Mouse (Mus musculus): ENCODE results near the gene Pdgfb.

- TF ChIP-seq CTCF (IDR thresholded peaks at IDR 0.05; ENCODE audit: extremely low read depth, insufficient read length, insufficient replicate concordance, low read depth, low read length) (no peak), POLR2A (IDR thresholded peaks at IDR 0.05; ENCODE audit: low read depth, low read length) (no peak)
Observed at GRCm38 (mm10) chr15:80006156-80006555, 8.6 kb downstream of the Pdgfb start.

All from small intestine, adult 2 months (tissue).